Mouse (Mus musculus) midbrain, postnatal 0 days (tissue): Measurements from ENCODE around the gene Ctso. TPM values are rescaled to one million over a fixed set of nuclear protein-coding genes. Genes with fewer than 3 reads are reported as not detected.

Experiments
- ATAC-seq: fragments of 200-750 bp; cut with Nextera tagmentation; 2 replicates; pipeline ENCODE4 v1.8.0; 2017; ENCODE audit warnings: moderate number of reproducible peaks, mild to moderate bottlenecking, moderate TSS enrichment, moderate library complexity; ENCODE audit not compliant: low FRiP score
- DNase-seq: peaks from one replicate; pipeline ENCODE4 v3.0.0-alpha.2; 2015; ENCODE audit warnings: low spot score
- H3K27ac ChIP-seq: fragments of 300-500 bp; sonication (generic); 2 replicates; pipeline ENCODE4 v1.5.1; 2014; ENCODE audit warnings: low read depth, mild to moderate bottlenecking, low read length, mixed read lengths
- H3K27me3 ChIP-seq: fragments of 300-500 bp; sonication (generic); 2 replicates; pipeline ENCODE4 v1.6.1; 2014; ENCODE audit warnings: low read length, control low read depth, mixed read lengths; ENCODE audit not compliant: insufficient read depth
- H3K36me3 ChIP-seq: fragments of 300-500 bp; sonication (generic); 2 replicates; pipeline ENCODE4 v1.6.1; 2014; ENCODE audit warnings: low read length, control low read depth, mixed read lengths; ENCODE audit not compliant: insufficient read depth
- H3K4me1 ChIP-seq: fragments of 300-500 bp; sonication (generic); 2 replicates; pipeline ENCODE4 v1.6.1; 2014; ENCODE audit warnings: mild to moderate bottlenecking, control low read depth, antibody characterized with exemption, low read length, mixed read lengths; ENCODE audit not compliant: insufficient read depth
- H3K4me2 ChIP-seq: fragments of 300-500 bp; sonication (generic); 2 replicates; pipeline ENCODE4 v1.6.1; 2014; ENCODE audit warnings: low read depth, mild to moderate bottlenecking, low read length, mixed read lengths; ENCODE audit not compliant: poor library complexity, severe bottlenecking
- H3K4me3 ChIP-seq: fragments of 300-500 bp; sonication (generic); 2 replicates; pipeline ENCODE4 v1.5.1; 2014; ENCODE audit warnings: low read depth, mild to moderate bottlenecking, low read length, moderate library complexity
- H3K9ac ChIP-seq: fragments of 300-500 bp; sonication (generic); replicated peaks from 2 replicates; pipeline ENCODE4 v1.6.1; 2014; ENCODE audit warnings: mild to moderate bottlenecking, low read length, moderate library complexity, mixed read lengths; ENCODE audit not compliant: poor library complexity, severe bottlenecking
- H3K9me3 ChIP-seq: fragments of 300-500 bp; sonication (generic); 2 replicates; pipeline ENCODE4 v1.6.1; 2016; ENCODE audit warnings: low read length, control low read depth
- CTCF ChIP-seq: IDR thresholded peaks from 2 replicates; pipeline ENCODE4 v1.5.1; 2016; ENCODE audit warnings: antibody characterized with exemption, mild to moderate bottlenecking
- WGBS: fragments of 180-500 bp; shearing (Covaris S2); extraction: QIAGEN DNeasy Blood & Tissue Kit; methylation state at CpG from one replicate; pipeline ENCODE4 v1.1.7; 2014; 5-methylcytosine and 5-hydroxymethylcytosine counted together
- polyA plus RNA-seq: library from polyadenylated mRNA; unstranded; fragments of >200 nt; fragmentation: Nextera tagmentation; extraction: Ambion mirVana; gene quantifications from 2 replicates; pipeline ENCODE4 v1.2.1, GENCODE M21; 2015
- total RNA-seq: library from RNA; depleted of rRNA; stranded (reverse); fragments of >200 nt; gene quantifications from 2 replicates; pipeline ENCODE4 v1.2.3, GENCODE M21; 2014

Gene Ctso
- total and polyA plus RNA-seq, 2 experiments from 2014 or later = 8.8 to 12.0 TPM

DNA sequence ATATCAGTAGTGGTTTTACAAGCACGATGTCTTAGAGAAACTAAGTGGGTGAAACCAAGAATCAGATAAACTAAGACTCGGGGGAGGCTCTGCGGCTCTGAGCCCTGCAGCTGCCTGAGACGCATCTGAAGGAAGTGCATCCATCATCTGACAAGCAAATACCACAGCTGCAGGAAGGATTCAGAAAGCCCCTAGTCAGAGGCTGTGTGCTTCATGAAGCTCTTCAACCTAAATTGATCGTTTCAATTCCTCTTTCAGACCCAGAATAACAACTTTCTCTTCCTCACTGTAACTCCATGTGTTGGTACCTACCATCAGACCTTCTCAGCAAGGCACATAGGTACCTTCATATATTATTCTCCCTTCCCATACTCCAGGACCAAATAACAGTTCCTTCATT is 6.5 kb upstream of the Ctso start:
- WGBS = 65% methylated on average over 5 of the region's 5 CpGs
- Histone ChIP-seq H3K4me3 (no peak overlapping the region), H3K27me3 (no peaks in the 10 kb centered on the region), H3K9me3 (no peaks in the 10 kb centered on the region), H3K36me3 (no peaks in the 10 kb centered on the region), H3K4me2 (no peak overlapping the region), H3K9ac (no peak overlapping the region), H3K27ac (no peak overlapping the region), H3K4me1 (peaks cover 8% of the 10 kb centered on the region; the same call in 1 of the 2 replicates)
- TF ChIP-seq CTCF = no peak
- DNase-seq = no peak
- ATAC-seq = no peak

DNA sequence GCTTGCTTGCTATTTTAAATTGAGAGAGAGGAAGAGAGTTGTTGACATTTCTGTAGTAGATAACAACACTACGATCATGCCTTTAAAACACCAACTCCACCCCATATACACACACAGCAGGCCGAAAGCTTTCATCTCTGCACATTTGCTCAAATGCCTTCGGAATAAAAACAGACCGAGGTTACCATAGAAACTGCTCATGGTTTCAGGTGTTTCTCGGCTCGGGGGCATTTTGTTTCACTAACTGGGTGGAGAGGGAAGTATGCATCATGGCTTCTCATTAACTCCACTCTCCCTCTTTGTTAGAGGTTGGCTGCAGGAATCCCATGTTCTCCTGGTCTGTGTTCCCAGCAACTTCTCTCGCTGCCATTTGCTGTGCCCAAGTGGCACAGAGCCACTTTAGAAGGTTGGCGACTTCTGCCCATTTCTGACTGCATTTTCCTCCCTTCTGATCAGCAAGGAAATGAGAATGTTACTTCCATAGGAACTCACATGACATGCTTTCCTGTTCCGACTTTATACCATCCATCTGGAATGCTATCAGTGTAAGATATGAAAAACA is 5.6 kb upstream of the Ctso start:
- WGBS = 41% methylated on average over 9 of the region's 9 CpGs
- peak overlapping the region; percentile 55; the same call in 1 of the 2 replicates for H3K27ac ChIP-seq

DNA sequence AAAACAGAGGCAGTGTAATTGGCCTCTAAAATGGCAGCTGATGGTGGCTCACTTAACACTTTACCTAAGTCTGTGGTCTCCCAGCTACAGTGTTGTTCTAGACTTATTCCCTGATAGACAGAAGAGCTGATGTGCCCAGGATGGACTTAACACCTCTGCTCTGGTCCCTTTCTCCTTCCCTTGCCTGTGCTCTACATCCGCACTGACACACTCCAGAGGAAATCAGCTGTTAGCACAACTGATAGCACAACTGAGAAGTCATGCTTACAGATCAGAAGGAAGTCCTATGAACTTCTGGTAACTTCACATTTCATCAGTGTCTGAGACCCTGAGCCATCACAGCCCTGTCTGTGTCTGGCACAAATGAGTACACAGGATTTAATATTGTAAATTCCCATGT is 3.3 kb upstream of the Ctso start:
- no peak overlapping the region for H3K4me2 ChIP-seq
- no peak overlapping the region for H3K27ac ChIP-seq
- no peak overlapping the region for H3K9ac ChIP-seq
- no peak for DNase-seq
- TF ChIP-seq CTCF = no peak
- ATAC-seq = no peak
- whole genome bisulfite sequencing = 100% methylated on average over 1 of the region's 1 CpGs
- H3K4me3 ChIP-seq = no peak overlapping the region
- no peaks in the 10 kb centered on the region for H3K36me3 ChIP-seq
- H3K4me1 ChIP-seq = peaks cover 2% of the 10 kb centered on the region; the same call in 1 of the 2 replicates
- no peaks in the 10 kb centered on the region for H3K27me3 ChIP-seq
- H3K9me3 ChIP-seq = no peaks in the 10 kb centered on the region

More for the DNA sequence above, 5.6 kb upstream of the Ctso start:
- peaks cover 8% of the 10 kb centered on the region; the same call in 1 of the 2 replicates for H3K4me1 ChIP-seq
- no peak overlapping the region for H3K9ac ChIP-seq
- H3K36me3 ChIP-seq = no peaks in the 10 kb centered on the region
- TF ChIP-seq CTCF = no peak
- no peak overlapping the region for H3K4me3 ChIP-seq
- no peaks in the 10 kb centered on the region for H3K27me3 ChIP-seq
- H3K4me2 ChIP-seq = no peak overlapping the region
- no peaks in the 10 kb centered on the region for H3K9me3 ChIP-seq
- DNase-seq = peak; percentile 31
- ATAC-seq = peak; percentile 21; the same call in 1 of the 2 replicates

DNA sequence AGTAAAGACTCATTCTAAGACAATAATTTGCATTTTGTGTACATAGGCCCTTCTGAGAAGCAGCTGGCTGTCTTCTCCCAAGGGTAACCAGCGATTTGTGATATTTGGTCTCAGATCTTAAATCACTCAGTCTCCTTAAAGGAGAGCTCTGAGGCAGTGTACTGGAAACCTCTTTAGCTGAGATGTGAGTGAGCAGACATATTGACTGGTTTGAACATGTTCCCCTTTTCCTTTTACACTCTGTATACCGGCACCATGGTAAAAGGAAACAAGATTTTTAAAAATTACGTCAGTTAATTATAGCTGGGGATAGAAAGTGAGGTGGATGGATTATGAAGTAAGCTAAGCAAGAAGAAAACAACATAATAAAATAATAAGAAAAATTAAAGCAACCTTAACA is 706 bp upstream of the Ctso start:
- WGBS = 62% methylated on average over 3 of the region's 3 CpGs
- Histone ChIP-seq H3K4me3 (no peak overlapping the region), H3K27ac (no peak overlapping the region), H3K27me3 (no peaks in the 10 kb centered on the region), H3K4me1 (no peaks in the 10 kb centered on the region), H3K9me3 (no peaks in the 10 kb centered on the region), H3K9ac (no peak overlapping the region), H3K36me3 (no peaks in the 10 kb centered on the region), H3K4me2 (no peak overlapping the region)
- no peak for TF ChIP-seq CTCF
- no peak for DNase-seq
- ATAC-seq = no peak

DNA sequence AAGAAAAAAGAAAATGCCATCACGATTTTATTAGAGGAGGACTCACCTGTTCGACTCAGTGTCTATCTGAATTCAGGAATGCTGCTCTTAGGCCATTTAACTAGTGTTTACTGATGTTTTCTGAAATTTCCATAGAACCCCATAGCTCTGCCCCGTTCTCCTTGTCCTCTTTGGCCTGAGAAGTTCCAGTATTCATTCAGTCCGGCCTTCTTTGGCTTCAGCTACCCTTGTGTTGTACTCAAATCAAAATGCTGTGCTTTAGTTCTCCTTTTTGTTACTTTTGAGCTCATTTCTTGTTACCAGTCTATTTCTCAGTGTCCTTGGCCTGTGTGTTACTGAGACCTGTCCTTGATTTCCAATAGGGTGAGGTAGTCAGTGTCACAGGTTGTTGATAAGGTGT is 947 bp downstream of the Ctso start:
- H3K27ac ChIP-seq = no peak overlapping the region
- H3K9me3 ChIP-seq = no peaks in the 10 kb centered on the region
- H3K9ac ChIP-seq = no peak overlapping the region
- TF ChIP-seq CTCF = no peak
- ATAC-seq (no peak), DNase-seq (no peak)
- H3K36me3 ChIP-seq = no peaks in the 10 kb centered on the region
- no peaks in the 10 kb centered on the region for H3K27me3 ChIP-seq
- H3K4me3 ChIP-seq = no peak overlapping the region
- no peak overlapping the region for H3K4me2 ChIP-seq
- H3K4me1 ChIP-seq = no peaks in the 10 kb centered on the region
- WGBS = 84% methylated on average over 4 of the region's 4 CpGs

DNA sequence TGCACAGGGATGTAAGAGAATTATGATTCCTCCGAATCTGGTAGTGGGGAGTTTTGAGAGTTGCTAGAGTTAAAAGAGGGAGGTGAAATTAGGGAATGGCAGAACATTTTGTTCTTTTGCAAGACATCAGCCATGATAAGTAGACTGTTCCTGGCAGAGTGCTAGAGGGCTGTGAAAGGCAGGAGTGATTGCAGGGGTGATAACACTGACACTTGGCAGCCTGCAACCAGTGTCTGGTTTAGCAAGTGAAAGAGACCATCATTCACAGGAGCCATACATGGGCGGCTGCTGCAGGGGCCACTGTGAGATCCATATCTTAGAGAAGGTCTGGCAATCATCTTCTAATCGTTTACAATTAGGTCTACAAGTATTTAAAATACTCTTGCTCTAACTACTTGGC is 6.5 kb downstream of the Ctso start:
- TF ChIP-seq CTCF = no peak
- H3K9ac ChIP-seq = no peak overlapping the region
- ATAC-seq (no peak), DNase-seq (no peak)
- H3K9me3 ChIP-seq = no peaks in the 10 kb centered on the region
- 88% methylated on average over 3 of the region's 3 CpGs for WGBS
- no peak overlapping the region for H3K4me3 ChIP-seq
- no peak overlapping the region for H3K4me2 ChIP-seq
- H3K36me3 ChIP-seq = no peaks in the 10 kb centered on the region
- no peaks in the 10 kb centered on the region for H3K27me3 ChIP-seq
- no peaks in the 10 kb centered on the region for H3K4me1 ChIP-seq
- no peak overlapping the region for H3K27ac ChIP-seq
